Mouse (Mus musculus): ENCODE measurements around the gene Kbtbd6.

GRCm38 (mm10) chr14:79489150-79489549, 37.5 kb downstream of the Kbtbd6 start:
- no peak for TF ChIP-seq CTCF (IDR thresholded peaks at IDR 0.05; ENCODE audit: insufficient read depth, low read length)
- TF ChIP-seq POLR2A (IDR thresholded peaks at IDR 0.05; ENCODE audit: borderline replicate concordance, extremely low read depth, low read depth, low read length), result no peak
